Mouse (Mus musculus): ENCODE data around the gene Haao. TPM values are rescaled to one million over a fixed set of nuclear protein-coding genes. Genes with fewer than 3 reads are reported as not detected.

Haao gene
- polyA plus RNA-seq, 1 experiment: 213 TPM

- Histone ChIP-seq H3K27ac (ENCODE audit: insufficient read depth, low read depth, low read length) (no peak overlapping the region), H3K4me3 (ENCODE audit: insufficient read depth, low read depth, low read length) (no peak overlapping the region), H3K36me3 (ENCODE audit: control insufficient read depth, insufficient read depth, low read length) (no peaks in the 10 kb centered on the region), H3K4me1 (ENCODE audit: control insufficient read depth, insufficient read depth, low read length) (no peaks in the 10 kb centered on the region), H3K27me3 (replicated peaks; ENCODE audit: control insufficient read depth, insufficient read depth, low read length) (no peaks in the 10 kb centered on the region)
- TF ChIP-seq POLR2A (IDR thresholded peaks at IDR 0.05; ENCODE audit: low read depth, low read length) (no peak), CTCF (conservative IDR thresholded peaks at IDR 0.05; ENCODE audit: insufficient read depth, insufficient read length, low read depth, low read length) (no peak)
- 90% methylated on average over 3 of the region's 3 CpGs for WGBS
- no peak for DNase-seq
Observed at GRCm38 (mm10) chr17:83821876-83822275, 25.9 kb downstream of the Haao start.

- 73% methylated on average over 5 of the region's 5 CpGs for WGBS
- Histone ChIP-seq H3K36me3 (ENCODE audit: control insufficient read depth, insufficient read depth, low read length) (no peaks in the 10 kb centered on the region), H3K27ac (ENCODE audit: insufficient read depth, low read depth, low read length) (no peak overlapping the region), H3K4me3 (ENCODE audit: insufficient read depth, low read depth, low read length) (no peak overlapping the region), H3K4me1 (ENCODE audit: control insufficient read depth, insufficient read depth, low read length) (no peaks in the 10 kb centered on the region), H3K27me3 (replicated peaks; ENCODE audit: control insufficient read depth, insufficient read depth, low read length) (no peaks in the 10 kb centered on the region)
- DNase-seq: no peak
- no peak for TF ChIP-seq POLR2A (IDR thresholded peaks at IDR 0.05; ENCODE audit: low read depth, low read length)
- TF ChIP-seq CTCF (conservative IDR thresholded peaks at IDR 0.05; ENCODE audit: insufficient read depth, insufficient read length, low read depth, low read length): no peak
Observed at GRCm38 (mm10) chr17:83820701-83821100, 27.1 kb downstream of the Haao start.

GRCm38 (mm10) chr17:83819503-83819902 is 28.3 kb downstream of the Haao start:
- H3K4me1 ChIP-seq (ENCODE audit: control insufficient read depth, insufficient read depth, low read length): no peaks in the 10 kb centered on the region
- TF ChIP-seq CTCF (conservative IDR thresholded peaks at IDR 0.05; ENCODE audit: insufficient read depth, insufficient read length, low read depth, low read length) (no peak), POLR2A (IDR thresholded peaks at IDR 0.05; ENCODE audit: low read depth, low read length) (no peak)
- WGBS: 65% methylated on average over 8 of the region's 8 CpGs

DNA sequence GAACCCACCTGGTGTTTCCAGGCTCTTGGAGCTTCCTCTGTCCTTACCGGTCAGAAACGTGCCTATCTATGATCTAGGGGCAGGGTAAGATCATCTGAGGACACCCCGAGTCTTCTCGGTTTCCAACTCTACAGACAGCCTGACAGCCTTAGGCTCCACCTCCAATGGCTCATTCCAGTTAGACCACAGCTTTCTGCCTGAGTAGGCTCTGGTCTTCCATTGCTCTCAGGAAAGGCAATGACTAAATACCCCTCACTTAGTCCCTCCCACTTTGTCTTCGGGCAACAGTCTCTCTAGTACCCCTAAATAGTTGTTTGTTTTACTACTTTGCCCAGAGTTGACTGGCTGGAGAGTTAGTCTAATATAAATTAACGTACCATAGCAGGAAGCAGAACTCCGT is 30.8 kb downstream of the Haao start:
- H3K27ac ChIP-seq (ENCODE audit: insufficient read depth, low read depth, low read length): no peak overlapping the region
- H3K4me1 ChIP-seq (ENCODE audit: control insufficient read depth, insufficient read depth, low read length): no peaks in the 10 kb centered on the region
- TF ChIP-seq CTCF (conservative IDR thresholded peaks at IDR 0.05; ENCODE audit: insufficient read depth, insufficient read length, low read depth, low read length) (no peak), POLR2A (IDR thresholded peaks at IDR 0.05; ENCODE audit: low read depth, low read length) (no peak)
- 43% methylated on average over 7 of the region's 7 CpGs for WGBS
- no peak for DNase-seq
- H3K36me3 ChIP-seq (ENCODE audit: control insufficient read depth, insufficient read depth, low read length): no peaks in the 10 kb centered on the region
- H3K4me3 ChIP-seq (ENCODE audit: insufficient read depth, low read depth, low read length): no peak overlapping the region
- no peaks in the 10 kb centered on the region for H3K27me3 ChIP-seq (replicated peaks; ENCODE audit: control insufficient read depth, insufficient read depth, low read length)

More at GRCm38 (mm10) chr17:83819503-83819902, 28.3 kb downstream of the Haao start:
- Histone ChIP-seq H3K36me3 (ENCODE audit: control insufficient read depth, insufficient read depth, low read length) (no peaks in the 10 kb centered on the region), H3K27ac (ENCODE audit: insufficient read depth, low read depth, low read length) (no peak overlapping the region), H3K27me3 (replicated peaks; ENCODE audit: control insufficient read depth, insufficient read depth, low read length) (no peaks in the 10 kb centered on the region), H3K4me3 (ENCODE audit: insufficient read depth, low read depth, low read length) (no peak overlapping the region)
- DNase-seq: no peak

GRCm38 (mm10) chr17:83813050-83813449 is 34.7 kb downstream of the Haao start:
- WGBS: 90% methylated on average over 4 of the region's 4 CpGs
- no peaks in the 10 kb centered on the region for H3K27me3 ChIP-seq (replicated peaks; ENCODE audit: control insufficient read depth, insufficient read depth, low read length)
- TF ChIP-seq CTCF (conservative IDR thresholded peaks at IDR 0.05; ENCODE audit: insufficient read depth, insufficient read length, low read depth, low read length) (no peak), POLR2A (IDR thresholded peaks at IDR 0.05; ENCODE audit: low read depth, low read length) (no peak)
- DNase-seq: no peak
- no peak overlapping the region for H3K27ac ChIP-seq (ENCODE audit: insufficient read depth, low read depth, low read length)
- H3K4me3 ChIP-seq (ENCODE audit: insufficient read depth, low read depth, low read length): no peak overlapping the region
- H3K36me3 ChIP-seq (ENCODE audit: control insufficient read depth, insufficient read depth, low read length): no peaks in the 10 kb centered on the region
- no peaks in the 10 kb centered on the region for H3K4me1 ChIP-seq (ENCODE audit: control insufficient read depth, insufficient read depth, low read length)

DNA sequence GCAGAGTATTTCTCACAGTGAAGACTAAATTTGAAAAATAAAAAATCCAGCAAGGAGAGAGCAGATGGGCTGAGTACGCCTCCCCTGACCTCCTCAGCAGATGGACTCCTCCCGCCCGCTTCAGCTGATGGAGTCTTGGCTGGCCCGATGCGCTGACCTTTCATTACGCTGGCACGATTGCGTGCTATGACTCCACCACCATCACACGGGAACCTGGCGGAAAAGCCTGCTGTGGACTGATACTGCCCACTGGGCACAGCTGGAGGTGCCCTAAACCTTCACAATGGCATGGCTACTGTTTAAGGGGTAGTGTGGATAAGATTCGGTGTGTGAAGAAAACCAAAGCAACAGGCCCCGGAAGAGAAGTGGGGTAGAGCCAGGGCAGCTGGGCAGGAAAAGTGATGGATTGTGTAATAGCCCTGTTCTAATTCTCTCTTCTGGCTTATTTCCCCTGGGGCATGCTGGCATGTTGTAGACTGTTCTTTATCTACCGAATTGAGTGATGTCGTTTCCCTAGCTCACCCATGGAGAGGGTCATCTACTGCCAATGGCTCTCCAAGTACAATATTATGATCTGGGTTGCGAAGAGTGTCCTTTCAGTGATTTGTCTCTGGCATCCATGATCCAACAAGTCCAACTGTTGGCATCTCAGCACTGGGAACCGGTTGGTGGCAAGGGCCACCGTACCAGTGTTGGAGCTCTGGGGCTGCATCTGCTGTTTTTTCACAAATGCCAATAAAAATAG is 35.4 kb downstream of the Haao start:
- H3K4me3 ChIP-seq (ENCODE audit: insufficient read depth, low read depth, low read length): no peak overlapping the region
- H3K27ac ChIP-seq (ENCODE audit: insufficient read depth, low read depth, low read length): no peak overlapping the region
- no peaks in the 10 kb centered on the region for H3K36me3 ChIP-seq (ENCODE audit: control insufficient read depth, insufficient read depth, low read length)
- H3K27me3 ChIP-seq (replicated peaks; ENCODE audit: control insufficient read depth, insufficient read depth, low read length): no peaks in the 10 kb centered on the region
- no peaks in the 10 kb centered on the region for H3K4me1 ChIP-seq (ENCODE audit: control insufficient read depth, insufficient read depth, low read length)
- DNase-seq: no peak
- WGBS: 94% methylated on average over 17 of the region's 17 CpGs
- TF ChIP-seq CTCF (conservative IDR thresholded peaks at IDR 0.05; ENCODE audit: insufficient read depth, insufficient read length, low read depth, low read length) (no peak), POLR2A (IDR thresholded peaks at IDR 0.05; ENCODE audit: low read depth, low read length) (no peak)

GRCm38 (mm10) chr17:83810285-83810684 is 37.5 kb downstream of the Haao start:
- H3K36me3 ChIP-seq (ENCODE audit: control insufficient read depth, insufficient read depth, low read length): no peaks in the 10 kb centered on the region
- no peak for DNase-seq
- no peaks in the 10 kb centered on the region for H3K27me3 ChIP-seq (replicated peaks; ENCODE audit: control insufficient read depth, insufficient read depth, low read length)
- no peak overlapping the region for H3K27ac ChIP-seq (ENCODE audit: insufficient read depth, low read depth, low read length)
- WGBS: 95% methylated on average over 5 of the region's 5 CpGs
- no peaks in the 10 kb centered on the region for H3K4me1 ChIP-seq (ENCODE audit: control insufficient read depth, insufficient read depth, low read length)
- H3K4me3 ChIP-seq (ENCODE audit: insufficient read depth, low read depth, low read length): no peak overlapping the region
- no peak for TF ChIP-seq CTCF (conservative IDR thresholded peaks at IDR 0.05; ENCODE audit: insufficient read depth, insufficient read length, low read depth, low read length)
- TF ChIP-seq POLR2A (IDR thresholded peaks at IDR 0.05; ENCODE audit: low read depth, low read length): no peak
